Mouse (Mus musculus): ENCODE data around the gene Sash3. TPM values are rescaled to one million over a fixed set of nuclear protein-coding genes. Genes with fewer than 3 reads are reported as not detected.

Sash3 gene
- polyA plus RNA-seq (2014; fragmentation: Illumina TruSeq; extraction: RNeasy Lipid Tissue Mini Kit (QIAGEN cat#74804); ENCODE audit: insufficient read depth, low read depth, low replicate concordance): 16.1 TPM

GRCm38 (mm10) chrX:48146262-48146661 is at the start of gene Sash3:
Gene Sash3 (plus strand): TSS chrX:48146436.

DNA sequence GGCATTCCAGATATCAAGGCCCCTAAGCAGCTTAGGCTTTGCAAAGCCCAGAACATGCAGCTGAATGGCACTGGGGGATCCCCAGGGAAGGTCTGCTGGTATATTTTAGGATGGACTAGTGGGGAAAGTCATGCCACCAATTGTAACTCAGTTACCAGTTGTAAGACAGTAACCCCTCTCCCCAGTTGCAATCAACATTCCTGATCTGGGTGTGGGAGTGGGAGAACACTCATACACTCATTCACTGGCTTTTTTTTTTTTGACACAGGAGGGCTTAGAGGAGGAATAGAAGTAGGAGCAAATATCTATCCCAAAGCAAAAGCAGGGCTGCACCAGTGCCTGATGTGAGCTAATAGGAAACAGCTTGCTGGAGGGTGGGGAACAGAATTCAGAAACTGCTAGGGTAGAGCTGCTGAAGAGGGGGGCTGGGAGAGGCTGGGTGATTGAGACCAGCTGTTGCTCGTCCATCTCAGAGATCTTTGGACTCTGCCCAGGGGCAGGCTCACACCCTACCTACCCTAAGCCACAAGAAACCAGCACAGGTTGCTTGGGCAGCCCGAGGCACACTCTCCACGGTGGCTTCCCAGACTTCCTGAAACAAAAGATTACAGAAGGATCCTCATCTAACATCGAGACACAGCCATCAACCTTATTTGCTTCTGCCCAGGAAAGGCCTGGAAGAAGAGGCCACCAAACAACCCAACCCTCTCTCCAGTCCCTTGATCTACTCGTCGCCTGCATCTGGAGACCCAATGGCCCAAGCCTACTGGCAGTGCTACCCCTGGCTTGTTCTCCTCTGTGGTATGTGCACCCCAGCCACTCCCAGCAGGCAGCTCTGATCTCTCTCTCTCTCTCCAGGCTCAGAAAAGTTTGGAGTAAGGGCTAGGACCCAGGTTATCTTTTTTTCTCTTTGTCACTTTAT is 37.6 kb upstream of the Sash3 start, which contains the start of gene Xpnpep2:
TSS of gene Xpnpep2 (plus strand) at position 332 of the 922 bp plus-strand sequence.

GRCm38 (mm10) chrX:48208519-48209185 is 62.4 kb downstream of the Sash3 start, which contains the start of gene Zdhhc9:
Gene Zdhhc9 (minus strand): TSS chrX:48208878.

Other genes with a start within 250 kb of the Sash3 start
- gene Ocrl, start 234.0 kb upstream of the Sash3 start, polyA plus RNA-seq (2014; fragmentation: Illumina TruSeq; extraction: RNeasy Lipid Tissue Mini Kit (QIAGEN cat#74804); ENCODE audit: insufficient read depth, low read depth, low replicate concordance): 7.5 TPM
- gene Apln, start 111.6 kb upstream of the Sash3 start, polyA plus RNA-seq (2014; fragmentation: Illumina TruSeq; extraction: RNeasy Lipid Tissue Mini Kit (QIAGEN cat#74804); ENCODE audit: insufficient read depth, low read depth, low replicate concordance): 17.7 TPM
- 4.1 TPM for gene Xpnpep2, start 37.7 kb upstream of the Sash3 start, polyA plus RNA-seq (2014; fragmentation: Illumina TruSeq; extraction: RNeasy Lipid Tissue Mini Kit (QIAGEN cat#74804); ENCODE audit: insufficient read depth, low read depth, low replicate concordance)
- 16.0 TPM for gene Zdhhc9, start 62.4 kb downstream of the Sash3 start, polyA plus RNA-seq (2014; fragmentation: Illumina TruSeq; extraction: RNeasy Lipid Tissue Mini Kit (QIAGEN cat#74804); ENCODE audit: insufficient read depth, low read depth, low replicate concordance)
- 10.4 TPM for gene Utp14a, start 110.4 kb downstream of the Sash3 start, polyA plus RNA-seq (2014; fragmentation: Illumina TruSeq; extraction: RNeasy Lipid Tissue Mini Kit (QIAGEN cat#74804); ENCODE audit: insufficient read depth, low read depth, low replicate concordance)
- gene Bcorl1, start 194.9 kb downstream of the Sash3 start, polyA plus RNA-seq (2014; fragmentation: Illumina TruSeq; extraction: RNeasy Lipid Tissue Mini Kit (QIAGEN cat#74804); ENCODE audit: insufficient read depth, low read depth, low replicate concordance): 1.5 TPM

Data from lung, adult 10 weeks (tissue).